ENCODE assay signal across 8 mouse cellular contexts in the genomic region with DNA sequence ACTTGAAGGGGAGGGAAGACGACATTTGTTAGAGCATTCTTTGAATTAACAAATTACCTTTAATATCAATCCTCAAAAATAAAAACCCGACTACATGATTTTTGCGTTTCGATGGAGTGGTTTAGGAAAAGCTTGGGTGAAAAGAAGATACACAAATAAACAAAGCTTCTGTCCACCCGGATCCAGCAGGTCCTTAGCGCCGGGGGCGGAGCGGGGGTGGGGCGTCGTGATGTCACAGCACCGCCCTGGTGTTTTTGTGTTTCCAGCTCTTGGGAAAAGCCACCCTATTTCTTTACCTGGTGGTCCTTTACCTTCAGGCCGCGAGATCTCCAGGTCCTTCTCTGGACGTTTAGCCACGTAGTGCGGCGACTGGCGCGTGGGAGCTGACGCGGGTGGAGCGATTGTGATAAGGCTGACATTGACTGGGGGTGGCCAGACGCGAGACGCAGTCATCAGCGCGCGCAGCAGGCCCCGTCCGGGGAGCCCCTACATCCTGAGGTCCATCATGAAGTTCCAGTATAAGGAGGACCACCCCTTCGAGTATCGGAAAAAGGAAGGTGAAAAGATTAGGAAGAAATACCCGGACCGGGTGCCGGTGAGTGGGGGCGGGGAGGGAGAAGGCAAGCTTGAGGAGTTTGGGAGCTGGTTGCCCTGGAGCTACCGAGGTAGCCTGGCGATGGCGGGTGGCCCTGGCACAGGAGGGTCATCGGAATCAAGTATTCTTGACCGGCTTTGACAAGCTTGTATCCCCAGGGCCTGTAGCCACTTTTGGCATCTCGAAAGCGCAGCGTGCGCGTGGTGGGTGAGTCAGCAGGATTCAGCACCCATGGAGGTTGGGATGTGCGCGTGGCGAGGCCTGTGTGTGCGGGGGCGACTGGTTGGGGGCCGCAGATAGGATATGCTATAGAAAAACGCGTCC. TPM values are rescaled to one million over a fixed set of nuclear protein-coding genes. Genes with fewer than 3 reads are reported as not detected.
DNase-seq lines count a peak whose midpoint lies in the region; ATAC-seq and TF ChIP-seq lines count a peak whose summit lies in the region.

Gene Gabarapl1, plus strand, starts transcription at position 219 of the 919 bp plus-strand sequence.

- peak within 1 kb of the TSS; percentile 82 for H3K4me2 ChIP-seq in embryonic facial prominence, embryonic 14.5 days (ENCODE audit: low read depth, low read length)
- peak within 1 kb of the TSS; percentile 90 for H3K4me2 ChIP-seq in limb, embryonic 11.5 days (ENCODE audit: low read depth, severe bottlenecking)
- peak within 1 kb of the TSS; percentile 71 for H3K4me2 ChIP-seq in midbrain, embryonic 13.5 days (replicated peaks)

- TF ChIP-seq CTCF in heart, adult 2 months (IDR thresholded peaks at IDR 0.05): no peak
- no peak for TF ChIP-seq CTCF in kidney, adult 2 months (conservative IDR thresholded peaks at IDR 0.05; ENCODE audit: insufficient read depth, insufficient read length, low read depth, low read length)

- H3K36me3 ChIP-seq in embryonic facial prominence, embryonic 14.5 days (ENCODE audit: control insufficient read depth, insufficient read depth, low read length): peaks cover 7% of the 10 kb centered on the region; the same call in 1 of the 2 replicates
- H3K36me3 ChIP-seq in heart, adult 2 months (ENCODE audit: control insufficient read depth, insufficient read depth, low read length): peaks cover 25% of the 10 kb centered on the region
- peaks cover 12% of the 10 kb centered on the region for H3K36me3 ChIP-seq in kidney, adult 2 months (ENCODE audit: control insufficient read depth, insufficient read depth, low read length)
- no peaks in the 10 kb centered on the region for H3K36me3 ChIP-seq in limb, embryonic 11.5 days (ENCODE audit: control insufficient read depth, insufficient read depth, low read length)
- peaks cover 9% of the 10 kb centered on the region for H3K36me3 ChIP-seq in midbrain, embryonic 13.5 days

- TF ChIP-seq POLR2A in heart, adult 2 months (IDR thresholded peaks at IDR 0.05; ENCODE audit: insufficient read depth, low read depth, low read length): peak; percentile 77
- TF ChIP-seq POLR2A in kidney, adult 2 months (IDR thresholded peaks at IDR 0.05; ENCODE audit: low read depth, low read length): peak; percentile 48

- peak within 1 kb of the TSS; percentile 76 for H3K27ac ChIP-seq in embryonic facial prominence, embryonic 14.5 days (replicated peaks; ENCODE audit: low read depth, low read length)
- peak within 1 kb of the TSS; percentile 100 for H3K27ac ChIP-seq in heart, adult 2 months
- H3K27ac ChIP-seq in kidney, adult 2 months (ENCODE audit: insufficient read depth, low read depth, low read length): peak within 1 kb of the TSS; percentile 100
- H3K27ac ChIP-seq in limb, embryonic 11.5 days (replicated peaks; ENCODE audit: low read depth, low read length): no peak within 1 kb of the TSS
- H3K27ac ChIP-seq in midbrain, embryonic 13.5 days: peak within 1 kb of the TSS; percentile 88

- peak within 1 kb of the TSS; percentile 83 for H3K9ac ChIP-seq in embryonic facial prominence, embryonic 14.5 days (ENCODE audit: low read depth, low read length)
- H3K9ac ChIP-seq in heart, adult 2 months (ENCODE audit: low read depth, low read length): peak within 1 kb of the TSS; percentile 84
- peak within 1 kb of the TSS; percentile 76 for H3K9ac ChIP-seq in limb, embryonic 11.5 days (ENCODE audit: low read length)
- H3K9ac ChIP-seq in midbrain, embryonic 13.5 days (replicated peaks): peak within 1 kb of the TSS; percentile 92

- H3K4me3 ChIP-seq in embryonic facial prominence, embryonic 14.5 days (ENCODE audit: low read depth, low read length): peak within 1 kb of the TSS; percentile 85
- H3K4me3 ChIP-seq in heart, adult 2 months: peak within 1 kb of the TSS; percentile 84
- peak within 1 kb of the TSS; percentile 79 for H3K4me3 ChIP-seq in kidney, adult 2 months (ENCODE audit: insufficient read depth, low read depth, low read length)
- peak within 1 kb of the TSS; percentile 74 for H3K4me3 ChIP-seq in limb, embryonic 11.5 days (ENCODE audit: low read depth, low read length)
- H3K4me3 ChIP-seq in midbrain, embryonic 13.5 days (replicated peaks): peak within 1 kb of the TSS; percentile 88

- whole genome bisulfite sequencing in embryonic facial prominence, embryonic 14.5 days: under 1% methylated on average over 53 of the region's 55 CpGs
- WGBS in heart, adult 2 months: under 1% methylated on average over 55 of the region's 55 CpGs
- WGBS in kidney, adult 2 months: under 1% methylated on average over 55 of the region's 55 CpGs
- under 1% methylated on average over 55 of the region's 55 CpGs for WGBS in limb, embryonic 11.5 days
- 1% methylated on average over 55 of the region's 55 CpGs for WGBS in midbrain, embryonic 13.5 days

- TF ChIP-seq EP300 in heart, adult 2 months (IDR thresholded peaks at IDR 0.05; ENCODE audit: insufficient read depth, low read depth, low read length): peak; percentile 69; the same call in 1 of the 2 replicates

- no peaks in the 10 kb centered on the region for H3K27me3 ChIP-seq in embryonic facial prominence, embryonic 14.5 days (replicated peaks; ENCODE audit: control insufficient read depth, insufficient read depth, low read length)
- H3K27me3 ChIP-seq in heart, adult 2 months (ENCODE audit: control insufficient read depth, insufficient read depth, low read length): no peaks in the 10 kb centered on the region
- H3K27me3 ChIP-seq in kidney, adult 2 months (replicated peaks; ENCODE audit: control insufficient read depth, insufficient read depth, low read length): no peaks in the 10 kb centered on the region
- H3K27me3 ChIP-seq in limb, embryonic 11.5 days (ENCODE audit: control insufficient read depth, insufficient read depth, low read length): no peaks in the 10 kb centered on the region
- no peaks in the 10 kb centered on the region for H3K27me3 ChIP-seq in midbrain, embryonic 13.5 days

- peak; percentile 79 for DNase-seq in 416B (ENCODE audit: low read depth)
- peak; percentile 44 to 72 for DNase-seq in adrenal gland, postnatal 4 days (ENCODE audit: low spot score in 2 of 2)
- peak; percentile 85 for DNase-seq in embryonic facial prominence, embryonic 14.5 days (ENCODE audit: low spot score)
- peak; percentile 88 to 92 for DNase-seq in heart, adult 2 months
- DNase-seq in kidney, adult 2 months: peak; percentile 97
- peak; percentile 86 for DNase-seq in limb, embryonic 11.5 days (ENCODE audit: low spot score)
- DNase-seq in spleen, adult 18-20 months: peak; percentile 36 to 69

- H3K9me3 ChIP-seq in embryonic facial prominence, embryonic 14.5 days (ENCODE audit: control insufficient read depth, low read length): no peaks in the 10 kb centered on the region
- no peaks in the 10 kb centered on the region for H3K9me3 ChIP-seq in limb, embryonic 11.5 days (ENCODE audit: control insufficient read depth, low read length)
- H3K9me3 ChIP-seq in midbrain, embryonic 13.5 days: no peaks in the 10 kb centered on the region

- peak; percentile 86 for ATAC-seq in embryonic facial prominence, embryonic 14.5 days (ENCODE audit: low read depth)
- peak; percentile 84 for ATAC-seq in limb, embryonic 11.5 days (ENCODE audit: insufficient number of reproducible peaks, low FRiP score, low TSS enrichment, low read depth)
- peak; percentile 84 for ATAC-seq in midbrain, embryonic 13.5 days

- intact Hi-C loops in heart, adult 2 months (cut with DNase I): loop anchor here (10.0 kb wide), 1 partner anchor 348 kb away; the partner anchor contains the start of gene Clec2d

- H3K79me2 ChIP-seq in heart, adult 2 months (replicated peaks; ENCODE audit: control insufficient read depth, insufficient read depth, low read length): peaks cover 2% of the 10 kb centered on the region; the same call in 1 of the 2 replicates

- H3K4me1 ChIP-seq in embryonic facial prominence, embryonic 14.5 days (ENCODE audit: control insufficient read depth, insufficient read depth, low read length): peaks cover 9% of the 10 kb centered on the region
- H3K4me1 ChIP-seq in heart, adult 2 months (ENCODE audit: control insufficient read depth, insufficient read depth, low read length): peaks cover 14% of the 10 kb centered on the region
- H3K4me1 ChIP-seq in kidney, adult 2 months (ENCODE audit: control insufficient read depth, insufficient read depth, low read length): peaks cover 37% of the 10 kb centered on the region
- H3K4me1 ChIP-seq in limb, embryonic 11.5 days (ENCODE audit: control insufficient read depth, insufficient read depth, low read length): peaks cover 6% of the 10 kb centered on the region; the same call in 1 of the 2 replicates
- peaks cover 37% of the 10 kb centered on the region for H3K4me1 ChIP-seq in midbrain, embryonic 13.5 days (replicated peaks)

RNA-seq across cellular contexts. Expression of gene Gabarapl1, which starts in this region (rescaled TPM):
- 100 to 1,000 TPM; 135 to 141 TPM for total RNA-seq in adrenal gland, postnatal 4 days (2021)
- polyA plus RNA-seq in embryonic facial prominence, embryonic 14.5 days (2014; fragmentation: Nextera tagmentation; extraction: Ambion mirVana): 19.8 and 21.4 TPM in 2 replicates
- total RNA-seq in heart, adult 2 months (2021): 100 to 1,000 TPM; 118 to 166 TPM
- polyA plus RNA-seq in heart, adult 2 months (2012; rRNA removed): 63.7 and 73.3 TPM in 2 replicates
- 648 and 804 TPM in 2 replicates for polyA plus RNA-seq in kidney, adult 2 months (2012; rRNA removed)
- 11.7 and 12.2 TPM in 2 replicates for polyA plus RNA-seq in limb, embryonic 11.5 days (2014; fragmentation: Nextera tagmentation; extraction: Ambion mirVana)
- 159 and 164 TPM in 2 replicates for polyA plus RNA-seq in midbrain, embryonic 13.5 days (2015; fragmentation: Nextera tagmentation; extraction: Ambion mirVana)
